Mouse (Mus musculus) olfactory bulb, adult 2 months (tissue): ENCODE measurements around the gene Gm45713. TPM values are rescaled to one million over a fixed set of nuclear protein-coding genes. Genes with fewer than 3 reads are reported as not detected.

Source experiments
- H3K27ac ChIP-seq: fragments of 200-500 bp; 2 replicates; pipeline ENCODE4 v1.5.1; 2012; ENCODE audit warnings: low read depth, low read length; ENCODE audit not compliant: insufficient read depth
- H3K4me1 ChIP-seq: fragments of 200-500 bp; 2 replicates; pipeline ENCODE4 v1.6.1; 2012; ENCODE audit warnings: low read length; ENCODE audit not compliant: control insufficient read depth, insufficient read depth
- H3K4me3 ChIP-seq: fragments of 200-500 bp; 2 replicates; pipeline ENCODE4 v1.5.1; 2012; ENCODE audit warnings: mild to moderate bottlenecking, low read depth, low read length, moderate library complexity; ENCODE audit not compliant: insufficient read depth
- CTCF ChIP-seq: fragments of 200-500 bp; IDR thresholded peaks from 2 replicates; pipeline ENCODE4 v1.5.1; 2012; ENCODE audit warnings: low read depth, mild to moderate bottlenecking, low read length, moderate library complexity; ENCODE audit not compliant: insufficient read depth
- POLR2A ChIP-seq: fragments of 200-500 bp; IDR thresholded peaks from 2 replicates; pipeline ENCODE4 v1.6.1; 2012; ENCODE audit warnings: mild to moderate bottlenecking, low read depth, low read length, moderate library complexity; ENCODE audit not compliant: insufficient read depth
- WGBS: fragments of 180-500 bp; shearing (Covaris S2); methylation state at CpG from one replicate; pipeline ENCODE4 v1.1.7; 2018; 5-methylcytosine and 5-hydroxymethylcytosine counted together
- polyA plus RNA-seq: library from polyadenylated mRNA; stranded (reverse); fragments of >200 nt; gene quantifications from 2 replicates; pipeline ENCODE4 v1.2.4, GENCODE M21; 2012; ENCODE audit warnings: low replicate concordance; ENCODE audit not compliant: missing spikeins, insufficient read depth, insufficient read length

The Gm45713 gene
- polyA plus RNA-seq, 1 experiment, result not detected

DNA sequence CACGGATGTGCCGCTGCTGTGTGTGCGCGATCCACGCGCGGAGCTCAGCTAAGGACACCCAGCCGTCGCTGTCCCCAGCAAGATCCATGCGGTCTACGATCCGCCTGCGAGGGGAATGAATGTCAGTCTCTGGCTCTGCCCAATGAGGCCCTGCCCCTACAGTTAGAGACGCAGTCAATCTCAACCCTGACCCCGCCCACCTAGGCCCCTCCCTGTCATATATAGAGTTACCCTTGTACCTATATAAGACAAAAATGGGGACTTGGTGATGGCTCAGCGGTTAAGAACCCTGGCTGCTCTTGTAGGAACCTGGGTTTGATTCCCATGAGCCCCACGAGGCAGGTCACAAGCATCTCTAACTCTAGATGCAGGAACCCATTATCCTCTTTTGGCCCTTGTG lies 47.4 kb downstream of the Gm45713 start:
- TF ChIP-seq CTCF, result no peak
- TF ChIP-seq POLR2A, result no peak
- H3K4me1 ChIP-seq, result peaks cover 14% of the 10 kb centered on the region
- H3K27ac ChIP-seq, result no peak overlapping the region
- no peak overlapping the region for H3K4me3 ChIP-seq
- WGBS, result 96% methylated on average over 17 of the region's 17 CpGs

DNA sequence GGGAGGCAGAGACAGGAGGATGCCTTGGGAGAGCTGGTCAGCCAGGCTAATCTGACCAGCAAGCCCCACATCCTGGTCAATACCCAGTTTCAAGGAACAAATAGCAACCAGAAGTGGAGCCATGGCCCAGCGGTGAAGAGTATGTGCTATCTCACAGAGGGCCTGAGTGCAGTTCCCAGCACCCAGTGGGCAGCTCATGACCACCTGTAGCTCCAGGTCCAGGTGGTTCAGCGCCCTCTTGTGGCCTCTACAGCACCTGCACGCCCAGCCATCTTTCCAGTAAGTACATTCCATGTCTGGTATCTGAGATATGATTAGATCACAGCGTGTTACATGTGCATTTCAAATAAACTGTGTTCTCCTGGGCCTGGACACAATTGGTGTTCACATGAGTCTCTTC lies 49.9 kb downstream of the Gm45713 start:
- Histone ChIP-seq H3K27ac (no peak overlapping the region), H3K4me3 (no peak overlapping the region), H3K4me1 (peaks cover 8% of the 10 kb centered on the region; the same call in 1 of the 2 replicates)
- WGBS, result 77% methylated on average over 4 of the region's 4 CpGs
- no peak for TF ChIP-seq POLR2A
- no peak for TF ChIP-seq CTCF

DNA sequence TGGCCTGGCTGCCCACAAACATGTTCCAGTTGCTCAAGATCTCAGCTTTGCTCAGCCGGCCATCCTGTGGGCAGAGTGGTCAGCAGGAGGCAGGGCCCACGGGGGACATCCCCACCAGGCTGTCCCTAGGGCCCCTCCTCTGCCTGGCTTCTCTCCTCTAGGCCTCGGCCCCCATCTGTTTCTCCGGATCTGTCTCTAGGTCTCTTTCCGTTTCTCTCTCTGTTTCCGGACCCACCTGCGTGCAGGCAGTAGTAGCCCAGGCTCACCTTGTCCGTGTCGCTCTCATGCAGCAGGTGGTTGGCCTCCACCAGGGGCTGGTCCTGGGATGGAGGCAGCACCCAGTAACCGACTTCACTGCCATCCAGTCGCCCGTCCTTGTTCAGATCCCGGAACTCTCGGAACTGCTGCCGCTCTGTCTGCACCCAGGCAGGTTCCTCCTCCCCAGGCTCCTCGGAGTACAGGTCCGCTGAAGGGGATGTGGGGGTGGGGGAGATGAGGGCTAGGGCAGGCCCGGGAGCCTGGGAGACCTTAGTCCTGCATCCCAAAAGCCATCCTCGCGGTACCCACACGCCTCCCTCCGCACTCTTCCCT lies 52.6 kb downstream of the Gm45713 start:
- peak overlapping the region; percentile 13 for H3K27ac ChIP-seq
- TF ChIP-seq CTCF, result no peak
- no peak for TF ChIP-seq POLR2A
- H3K4me3 ChIP-seq, result no peak overlapping the region
- H3K4me1 ChIP-seq, result peaks cover 7% of the 10 kb centered on the region; the same call in 1 of the 2 replicates
- 88% methylated on average over 22 of the region's 22 CpGs for WGBS

DNA sequence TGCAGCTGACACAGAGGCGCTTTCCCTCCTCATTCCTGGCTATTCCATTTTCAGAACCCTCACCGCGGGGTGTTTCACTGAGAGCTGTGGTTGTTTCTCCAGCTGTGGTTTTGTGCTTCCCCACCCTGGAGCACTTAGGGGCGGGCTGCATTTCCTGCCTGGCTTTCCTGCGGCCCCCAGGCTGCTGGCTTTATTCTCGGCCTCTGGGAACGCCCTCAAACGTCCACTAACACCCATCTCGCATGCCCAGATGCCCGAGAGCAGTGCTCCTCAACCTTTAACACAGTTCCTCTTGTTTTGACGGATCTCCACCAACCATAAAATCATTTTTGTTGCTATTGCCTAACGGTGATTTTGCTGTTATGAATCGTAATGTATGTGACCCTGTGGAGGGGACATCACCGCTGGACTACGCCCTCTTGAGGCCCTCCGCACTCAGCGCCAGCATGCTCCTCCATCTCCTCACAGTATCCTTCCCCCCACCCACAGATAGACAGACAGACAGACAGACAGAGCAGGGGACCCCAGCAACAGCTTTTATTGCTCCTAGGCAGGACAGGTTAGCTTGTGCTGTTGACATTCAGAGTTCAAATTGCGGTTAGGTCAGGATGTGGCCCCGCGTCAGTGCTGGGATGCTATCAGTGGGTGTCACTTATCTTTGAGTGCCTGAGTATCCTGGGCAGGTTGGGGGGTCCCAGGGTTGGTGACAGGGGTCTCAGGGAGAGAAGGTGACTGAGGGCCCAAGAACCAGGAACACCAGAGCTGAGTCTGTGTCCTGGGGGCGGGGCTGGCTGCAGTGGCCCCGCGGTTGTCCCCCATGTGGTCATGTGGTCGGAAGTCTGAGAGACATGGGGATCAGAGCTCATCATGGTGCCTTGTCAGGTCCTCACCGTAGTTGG lies 53.4 kb downstream of the Gm45713 start:
- WGBS, result 58% methylated on average over 25 of the region's 25 CpGs
- Histone ChIP-seq H3K27ac (peak overlapping the region; percentile 13), H3K4me3 (no peak overlapping the region), H3K4me1 (peaks cover 7% of the 10 kb centered on the region; the same call in 1 of the 2 replicates)
- TF ChIP-seq CTCF (no peak), POLR2A (no peak)

DNA sequence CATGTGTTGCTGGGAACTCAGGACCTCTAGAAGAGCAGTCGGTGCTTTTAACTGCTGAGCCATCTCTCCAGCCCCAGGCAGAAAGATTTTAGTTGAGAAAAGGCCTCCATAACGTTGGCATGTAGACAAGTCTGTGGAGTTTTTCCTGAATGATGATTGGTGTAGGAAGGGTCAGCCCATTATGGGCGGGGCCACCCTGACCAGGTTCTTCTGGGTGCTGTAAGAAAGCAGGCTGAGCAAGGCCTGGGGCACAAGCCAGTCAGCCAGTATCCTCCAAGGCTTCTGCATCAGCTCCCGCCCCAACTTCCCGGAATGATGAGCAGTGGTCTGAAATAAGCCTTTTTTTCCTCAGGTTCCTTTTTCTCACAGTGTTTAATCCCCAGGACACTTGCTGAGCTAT lies 55.0 kb downstream of the Gm45713 start:
- no peak for TF ChIP-seq POLR2A
- no peak for TF ChIP-seq CTCF
- peaks cover 7% of the 10 kb centered on the region; the same call in 1 of the 2 replicates for H3K4me1 ChIP-seq
- 58% methylated on average over 5 of the region's 5 CpGs for WGBS
- no peak overlapping the region for H3K27ac ChIP-seq
- no peak overlapping the region for H3K4me3 ChIP-seq

DNA sequence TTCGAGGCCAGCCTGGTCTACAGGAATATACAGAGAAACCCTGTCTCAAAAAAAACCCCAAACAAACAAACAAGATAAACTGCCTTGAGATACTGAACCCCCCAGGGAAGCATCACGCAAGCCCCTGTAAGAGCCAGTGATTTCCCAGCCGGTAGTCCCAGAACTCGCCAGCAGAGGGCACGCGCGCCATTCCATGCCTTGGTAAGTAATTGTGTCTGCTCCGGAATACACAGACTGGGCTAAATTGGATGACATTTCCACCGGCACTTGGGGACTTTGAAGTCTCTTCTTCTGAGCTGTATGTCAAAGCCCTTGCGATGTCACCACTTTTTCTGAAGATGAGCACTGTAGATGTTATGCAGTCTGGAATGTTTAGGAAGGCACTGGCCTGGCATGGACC lies 56.2 kb downstream of the Gm45713 start:
- Histone ChIP-seq H3K27ac (no peak overlapping the region), H3K4me1 (peaks cover 10% of the 10 kb centered on the region; the same call in 1 of the 2 replicates), H3K4me3 (no peak overlapping the region)
- TF ChIP-seq CTCF, result peak; percentile 89
- TF ChIP-seq POLR2A, result no peak
- 1% methylated on average over 10 of the region's 10 CpGs for WGBS

DNA sequence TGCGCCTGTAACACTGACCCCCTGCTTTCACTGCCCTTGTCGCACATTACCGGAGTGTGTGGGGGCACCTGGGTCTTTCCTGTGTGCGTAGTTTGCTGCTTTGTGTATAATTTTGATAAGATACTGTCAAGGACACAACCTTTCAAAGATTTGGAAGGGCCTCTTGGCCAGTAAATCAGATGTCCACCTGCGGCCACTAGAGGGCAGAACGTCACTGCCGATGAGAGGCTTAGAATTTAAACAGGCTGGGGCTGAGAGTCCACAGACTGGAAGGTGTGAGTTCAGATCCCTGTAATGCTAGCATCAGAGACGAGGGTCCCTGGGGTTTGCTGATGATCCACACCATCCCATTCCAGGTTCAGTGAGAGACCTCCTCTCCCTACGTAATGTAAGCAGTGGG lies 57.5 kb downstream of the Gm45713 start:
- TF ChIP-seq CTCF (peak; percentile 42; the same call in 1 of the 2 replicates), POLR2A (no peak)
- peaks cover 10% of the 10 kb centered on the region; the same call in 1 of the 2 replicates for H3K4me1 ChIP-seq
- WGBS, result 47% methylated on average over 9 of the region's 9 CpGs
- no peak overlapping the region for H3K4me3 ChIP-seq
- H3K27ac ChIP-seq, result no peak overlapping the region

DNA sequence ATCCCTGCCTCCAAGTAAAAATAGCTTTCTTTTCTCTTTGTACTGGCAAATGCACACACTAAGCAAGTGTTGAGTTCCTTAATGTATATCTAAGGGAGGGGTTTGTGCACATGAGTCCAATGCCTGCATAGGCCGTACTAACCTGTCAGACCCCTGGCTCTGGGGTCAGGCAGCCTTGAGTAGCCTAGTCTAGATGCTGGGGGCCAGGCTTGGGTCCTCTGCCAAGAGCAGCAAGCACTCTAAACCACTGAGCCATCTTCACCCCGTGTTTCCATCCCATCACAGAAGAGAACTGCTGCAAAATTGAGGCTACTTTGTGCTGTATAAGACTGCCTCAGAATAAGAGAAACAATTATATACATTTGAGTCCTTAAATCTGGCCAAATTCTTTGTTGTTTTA lies 58.2 kb downstream of the Gm45713 start:
- peaks cover 10% of the 10 kb centered on the region; the same call in 1 of the 2 replicates for H3K4me1 ChIP-seq
- WGBS, result 83% methylated on average over 2 of the region's 2 CpGs
- no peak overlapping the region for H3K4me3 ChIP-seq
- H3K27ac ChIP-seq, result no peak overlapping the region
- TF ChIP-seq CTCF (no peak), POLR2A (no peak)

DNA sequence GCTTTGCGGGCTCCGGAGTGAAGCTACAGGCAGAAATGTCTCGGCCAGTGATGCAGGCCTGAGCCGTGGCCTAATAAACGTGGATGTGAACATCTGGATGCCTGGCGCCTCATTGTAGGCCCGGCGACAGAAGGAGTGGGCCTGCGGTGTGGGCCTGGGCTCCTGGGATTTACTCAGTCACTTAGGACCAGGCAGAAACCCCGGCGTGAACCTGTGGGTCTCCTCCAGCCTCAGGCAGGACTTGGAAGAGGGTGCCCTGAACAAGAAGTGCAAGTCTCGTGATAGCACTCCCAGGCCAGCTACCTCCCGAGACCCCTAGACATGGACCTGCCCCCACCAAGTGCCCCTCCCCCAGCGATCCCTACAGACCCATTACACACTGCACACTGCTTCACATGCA lies 58.7 kb downstream of the Gm45713 start:
- WGBS, result 85% methylated on average over 14 of the region's 14 CpGs
- H3K4me1 ChIP-seq, result peaks cover 5% of the 10 kb centered on the region; the same call in 1 of the 2 replicates
- H3K27ac ChIP-seq, result no peak overlapping the region
- TF ChIP-seq CTCF (no peak), POLR2A (no peak)
- H3K4me3 ChIP-seq, result no peak overlapping the region
